Mouse (Mus musculus) kidney, adult 2 months (tissue): ENCODE results near the gene Nckap1. TPM values are rescaled to one million over a fixed set of nuclear protein-coding genes. Genes with fewer than 3 reads are reported as not detected.

Experiments
- DNase-seq: peaks from one replicate; pipeline ENCODE4 v3.0.0; 2021
- H3K27ac ChIP-seq: fragments of 200-500 bp; 2 replicates; pipeline ENCODE4 v1.5.1; 2012; ENCODE audit warnings: low read depth, low read length, control low read depth, inconsistent platforms; ENCODE audit not compliant: insufficient read depth
- H3K27me3 ChIP-seq: fragments of 200-500 bp; replicated peaks from 2 replicates; pipeline ENCODE4 v1.6.1; 2012; ENCODE audit warnings: mild to moderate bottlenecking, moderate library complexity, low read length, inconsistent platforms; ENCODE audit not compliant: control insufficient read depth, insufficient read depth
- H3K36me3 ChIP-seq: fragments of 200-500 bp; 2 replicates; pipeline ENCODE4 v1.6.1; 2012; ENCODE audit warnings: mild to moderate bottlenecking, moderate library complexity, low read length, inconsistent platforms; ENCODE audit not compliant: control insufficient read depth, insufficient read depth
- H3K4me1 ChIP-seq: fragments of 200-500 bp; 2 replicates; pipeline ENCODE4 v1.6.1; 2011; ENCODE audit warnings: low read length; ENCODE audit not compliant: control insufficient read depth, insufficient read depth
- H3K4me3 ChIP-seq: fragments of 200-500 bp; 2 replicates; pipeline ENCODE4 v1.5.1; 2011; ENCODE audit warnings: mild to moderate bottlenecking, low read depth, low read length, control low read depth; ENCODE audit not compliant: insufficient read depth
- CTCF ChIP-seq: fragments of 200-500 bp; conservative IDR thresholded peaks from 2 replicates; pipeline ENCODE4 v1.5.1; 2011; ENCODE audit warnings: low read depth, mild to moderate bottlenecking, control low read depth, low read length, moderate library complexity, mixed read lengths; ENCODE audit not compliant: insufficient read depth, insufficient read length
- POLR2A ChIP-seq: fragments of 200-500 bp; IDR thresholded peaks from one replicate; pipeline ENCODE4 v1.6.1; 2011; ENCODE audit warnings: low read depth, low read length, control low read depth
- WGBS: fragments of 180-500 bp; shearing (Covaris S2); methylation state at CpG from one replicate; pipeline ENCODE4 v1.1.7; 2018; 5-methylcytosine and 5-hydroxymethylcytosine counted together
- polyA plus RNA-seq: library from polyadenylated mRNA; depleted of rRNA; stranded (reverse); fragments of >200 nt; gene quantifications from 2 replicates; pipeline ENCODE4 v1.2.3, GENCODE M21; 2012

Nckap1 gene
- polyA plus RNA-seq, 1 experiment, result 45.9 TPM

DNA sequence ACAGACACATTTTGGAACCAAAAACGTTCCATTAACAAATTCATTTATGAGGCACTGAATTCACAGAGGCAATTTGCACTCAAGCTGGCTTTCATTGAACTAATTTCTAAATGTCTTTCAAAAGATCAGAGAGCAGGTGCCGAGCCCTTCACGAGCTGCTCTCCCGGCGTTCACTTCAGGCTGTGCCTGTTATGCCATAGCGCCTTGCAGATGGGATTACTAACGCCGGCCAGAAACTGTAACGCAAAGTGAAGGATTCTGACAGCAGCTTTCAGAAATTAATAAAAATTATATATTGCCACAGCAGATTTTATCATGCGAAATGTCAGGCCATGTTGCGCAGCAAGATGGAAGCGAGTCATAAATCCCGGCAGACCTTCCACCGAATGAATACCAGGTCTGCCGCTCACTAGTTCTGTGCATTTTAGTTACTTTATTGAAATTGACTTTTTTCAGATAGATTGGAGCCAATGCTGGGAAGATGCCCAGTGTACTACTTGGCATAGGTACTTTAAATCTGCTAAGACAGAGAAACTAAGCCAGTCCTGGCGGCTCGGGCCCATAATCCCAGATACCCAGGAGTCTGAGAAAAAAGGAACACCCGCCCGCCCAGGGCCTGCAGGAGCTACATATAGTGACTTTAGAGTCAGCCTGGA, 22.7 kb upstream of the Nckap1 start:
- Histone ChIP-seq H3K36me3 (no peaks in the 10 kb centered on the region), H3K4me1 (no peaks in the 10 kb centered on the region; the same call in 1 of the 2 replicates), H3K4me3 (no peak overlapping the region), H3K27ac (no peak overlapping the region), H3K27me3 (no peaks in the 10 kb centered on the region)
- WGBS, result 91% methylated on average over 19 of the region's 19 CpGs
- no peak for DNase-seq
- TF ChIP-seq POLR2A, result no peak
- no peak for TF ChIP-seq CTCF

DNA sequence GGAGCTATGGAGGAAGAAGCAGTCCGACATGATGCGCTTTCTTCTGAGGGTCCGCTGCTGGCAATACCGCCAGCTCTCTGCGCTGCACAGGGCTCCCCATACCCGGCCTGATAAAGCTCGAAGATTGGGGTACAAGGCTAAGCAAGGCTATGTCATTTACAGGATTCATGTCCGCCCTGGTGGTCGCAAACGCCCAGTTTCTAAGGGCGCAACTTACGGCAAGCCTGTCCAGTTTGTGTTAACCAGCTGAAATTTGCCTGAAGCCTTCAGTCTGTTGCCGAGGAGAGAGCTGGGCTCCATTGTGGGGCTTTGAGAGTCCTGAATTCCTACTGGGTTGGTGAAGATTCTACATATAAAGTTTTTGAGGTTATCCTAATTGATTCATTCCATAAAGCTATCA, 21.6 kb upstream of the Nckap1 start:
- Histone ChIP-seq H3K27ac (no peak overlapping the region), H3K4me3 (no peak overlapping the region), H3K27me3 (no peaks in the 10 kb centered on the region), H3K36me3 (no peaks in the 10 kb centered on the region), H3K4me1 (no peaks in the 10 kb centered on the region; the same call in 1 of the 2 replicates)
- WGBS, result 93% methylated on average over 13 of the region's 13 CpGs
- no peak for DNase-seq
- no peak for TF ChIP-seq POLR2A
- TF ChIP-seq CTCF, result no peak

DNA sequence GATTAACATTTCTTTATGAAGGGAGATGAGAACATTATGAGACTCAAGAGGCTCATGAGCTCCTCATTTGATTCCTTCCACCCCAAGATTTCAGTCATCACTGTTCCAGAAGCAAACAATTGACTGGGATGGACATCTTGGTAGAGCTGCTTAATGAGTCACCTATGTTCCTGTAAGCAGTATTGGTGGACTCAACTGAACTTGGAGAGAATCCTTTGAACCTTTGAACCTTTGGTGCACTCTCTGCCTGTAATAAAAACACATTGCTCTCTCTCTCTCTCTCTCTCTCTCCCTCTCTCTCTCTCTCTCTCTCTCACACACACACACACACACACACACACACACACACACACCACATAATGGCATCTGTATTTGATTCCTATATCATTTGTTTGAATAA, 19.4 kb upstream of the Nckap1 start:
- Histone ChIP-seq H3K4me3 (no peak overlapping the region), H3K27me3 (no peaks in the 10 kb centered on the region), H3K4me1 (no peaks in the 10 kb centered on the region; the same call in 1 of the 2 replicates), H3K27ac (no peak overlapping the region), H3K36me3 (no peaks in the 10 kb centered on the region)
- DNase-seq, result peak; percentile 65
- no peak for TF ChIP-seq POLR2A
- no peak for TF ChIP-seq CTCF

DNA sequence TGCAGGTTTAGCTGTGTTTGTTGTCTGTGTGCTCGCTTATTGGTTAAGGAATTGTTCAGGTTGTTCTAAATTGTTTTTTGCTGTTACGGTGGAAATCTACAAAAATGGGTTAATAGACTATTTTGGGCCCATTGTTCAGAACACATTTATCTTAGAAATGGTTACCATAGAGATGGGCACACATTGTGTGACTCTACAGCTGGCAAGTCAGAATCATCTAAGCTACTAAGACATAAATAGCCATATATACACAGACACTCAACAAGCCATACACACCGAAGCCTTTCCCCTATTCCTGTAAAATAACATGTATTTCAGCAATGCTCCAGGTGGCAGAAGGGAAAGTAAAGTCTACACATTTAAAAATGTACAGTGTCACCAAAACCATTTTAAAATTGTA, 18.7 kb upstream of the Nckap1 start:
- Histone ChIP-seq H3K4me1 (no peaks in the 10 kb centered on the region; the same call in 1 of the 2 replicates), H3K36me3 (no peaks in the 10 kb centered on the region), H3K27me3 (no peaks in the 10 kb centered on the region), H3K4me3 (no peak overlapping the region), H3K27ac (no peak overlapping the region)
- DNase-seq, result no peak
- no peak for TF ChIP-seq POLR2A
- no peak for TF ChIP-seq CTCF
- 91% methylated on average over 3 of the region's 3 CpGs for WGBS

DNA sequence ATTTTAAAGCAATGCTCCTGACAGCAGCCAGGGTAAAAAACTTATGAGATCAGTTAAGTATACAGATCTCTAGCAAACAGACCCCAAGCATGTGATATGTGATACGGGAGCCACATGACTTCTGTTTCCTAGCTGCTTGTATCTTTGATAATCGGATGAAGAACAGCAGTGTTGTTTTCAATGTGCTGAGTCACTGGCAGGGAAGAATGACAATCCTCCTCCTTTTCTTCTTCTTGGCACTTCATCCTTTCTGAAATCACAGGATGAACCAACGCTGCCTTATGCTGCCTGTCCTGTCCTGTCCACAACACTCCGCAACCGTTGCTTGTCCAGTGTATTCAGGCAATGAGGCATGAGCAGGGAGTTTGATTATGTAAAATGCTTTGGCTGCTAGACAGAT, 15.8 kb upstream of the Nckap1 start:
- H3K4me1 ChIP-seq, result no peaks in the 10 kb centered on the region; the same call in 1 of the 2 replicates
- H3K27me3 ChIP-seq, result no peaks in the 10 kb centered on the region
- 64% methylated on average over 5 of the region's 5 CpGs for WGBS
- no peaks in the 10 kb centered on the region for H3K36me3 ChIP-seq
- H3K27ac ChIP-seq, result no peak overlapping the region
- DNase-seq, result no peak
- TF ChIP-seq POLR2A (no peak), CTCF (no peak)
- H3K4me3 ChIP-seq, result no peak overlapping the region

DNA sequence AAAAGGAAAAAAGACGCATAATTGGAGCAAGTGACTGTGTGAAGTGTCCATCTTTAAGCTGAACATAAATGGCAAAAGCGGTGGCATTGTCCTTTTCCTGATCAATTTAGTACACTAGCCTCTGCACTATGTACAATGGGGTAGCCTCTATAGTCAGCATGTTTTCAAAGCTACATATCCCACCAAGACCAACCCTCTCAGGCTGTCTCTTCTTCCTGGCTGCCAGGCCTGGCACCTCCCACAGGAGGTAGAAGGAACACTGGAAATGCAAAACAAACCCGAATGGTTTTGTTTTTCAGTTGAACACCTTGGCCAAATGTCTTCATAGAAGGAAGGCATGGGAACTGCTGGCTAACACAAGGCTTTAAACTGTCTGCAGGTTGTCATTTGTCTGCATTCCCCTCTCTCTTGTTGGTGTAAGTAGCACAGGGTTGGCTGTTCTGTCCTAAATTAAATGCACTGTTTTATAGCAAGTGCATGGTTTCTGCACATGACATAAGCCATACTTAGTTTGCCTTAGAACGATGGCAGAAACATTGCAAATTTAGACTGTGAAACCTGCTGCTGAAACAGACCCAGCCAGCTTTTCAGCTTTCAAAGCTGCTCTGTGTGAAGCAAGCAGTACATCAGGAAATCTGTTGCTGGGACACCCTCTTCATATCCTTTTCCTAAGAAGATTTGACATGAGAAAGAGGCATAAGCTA, 13.2 kb upstream of the Nckap1 start:
- Histone ChIP-seq H3K4me1 (no peaks in the 10 kb centered on the region), H3K4me3 (no peak overlapping the region), H3K27me3 (no peaks in the 10 kb centered on the region), H3K27ac (no peak overlapping the region), H3K36me3 (no peaks in the 10 kb centered on the region)
- TF ChIP-seq CTCF, result no peak
- TF ChIP-seq POLR2A, result no peak
- 71% methylated on average over 4 of the region's 4 CpGs for WGBS
- DNase-seq, result no peak

DNA sequence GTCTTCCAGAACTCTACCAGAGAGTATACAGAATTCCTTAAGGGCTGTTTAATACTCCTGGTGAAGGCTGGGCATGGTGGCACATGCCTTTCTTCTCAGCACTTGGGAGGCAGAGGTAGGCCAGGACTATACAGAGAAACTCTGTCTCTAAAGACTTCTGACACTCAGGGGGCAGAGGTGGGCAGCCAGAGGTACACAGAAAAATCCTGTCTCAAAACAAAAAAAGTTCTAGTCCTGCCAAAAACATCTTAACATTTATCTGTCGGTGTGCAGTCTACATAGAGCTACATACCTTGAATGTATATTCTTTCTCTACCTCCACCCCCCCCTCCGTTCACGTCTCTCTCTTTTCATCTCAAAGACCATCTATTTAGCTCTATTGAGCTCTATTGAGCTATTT, 1.2 kb upstream of the Nckap1 start:
- H3K27ac ChIP-seq, result no peak overlapping the region
- no peaks in the 10 kb centered on the region for H3K36me3 ChIP-seq
- TF ChIP-seq CTCF (no peak), POLR2A (no peak)
- no peak overlapping the region for H3K4me3 ChIP-seq
- H3K27me3 ChIP-seq, result no peaks in the 10 kb centered on the region
- WGBS, result 91% methylated on average over 3 of the region's 3 CpGs
- no peak for DNase-seq
- peaks cover 6% of the 10 kb centered on the region for H3K4me1 ChIP-seq
